Mouse (Mus musculus): ENCODE data around the gene Vps35.

- TF ChIP-seq CTCF (conservative IDR thresholded peaks at IDR 0.05; ENCODE audit: insufficient read depth, insufficient read length, low read depth, low read length), result no peak
- no peak for TF ChIP-seq POLR2A (IDR thresholded peaks at IDR 0.05; ENCODE audit: low read depth, low read length)
Observed at GRCm38 (mm10) chr8:85327036-85327435, 27.4 kb upstream of the Vps35 start.

Measured in kidney, adult 2 months (tissue).